In the genomic region with DNA sequence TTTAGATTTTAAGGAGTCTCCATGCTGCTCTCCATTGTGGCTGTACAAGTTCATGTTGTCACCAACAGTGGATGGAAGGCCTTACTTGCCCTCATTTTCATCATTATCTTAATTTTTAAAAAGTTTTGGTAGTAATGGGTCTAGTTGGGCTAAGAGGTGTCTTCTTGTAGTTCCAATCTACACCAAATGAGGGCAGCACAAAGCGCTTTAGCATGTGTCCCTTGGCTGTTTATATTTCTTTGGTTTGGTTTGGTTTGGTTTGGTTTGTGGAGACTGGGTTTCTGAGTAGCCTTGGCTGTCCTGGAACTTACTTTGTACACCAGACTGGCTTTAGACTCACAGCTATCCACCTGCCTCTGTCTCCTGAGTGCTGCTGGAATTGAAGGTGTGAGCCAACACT, we compare ENCODE assay signal across 11 mouse cellular contexts.
DNase-seq lines count a peak whose midpoint lies in the region; ATAC-seq and TF ChIP-seq lines count a peak whose summit lies in the region.
"Had no signal": no experiment of that assay in that cellular context is flagged by ENCODE, and none has a peak within 500 bp of the region (broad histone marks: within the 10 kb centered on the region; RNA-seq: fewer than 3 reads in every experiment).

No protein-coding gene starts in this region.

- TF ChIP-seq CTCF in liver, embryonic 14.5 days (IDR thresholded peaks at IDR 0.05; ENCODE audit: low read depth), result peak; percentile 36; the same call in 1 of the 2 replicates

- peaks cover 0 to 7% of the 10 kb centered on the region in 2 experiments; a peak in 2 of 4 replicates for H3K4me1 ChIP-seq in liver, embryonic 14.5 days (replicated peaks; ENCODE audit: control insufficient read depth in 2 of 2, insufficient read depth in 2 of 2, low read length in 1 of 2)

- H3K9me3 ChIP-seq in liver, embryonic 14.5 days (ENCODE audit: control insufficient read depth, low read length), result no peaks in the 10 kb centered on the region
- H3K9me3 ChIP-seq: embryonic facial prominence, embryonic 15.5 days had no signal

- DNase-seq in cerebellum, postnatal 10 days, result peak; percentile 33 to 58
- no peak for DNase-seq in cerebellum, postnatal 4 days (ENCODE audit: low spot score in 2 of 2)
- DNase-seq in liver, embryonic 14.5 days (ENCODE audit: low read depth in 3 of 3, low spot score in 3 of 3), result no peak
- DNase-seq in liver, result no peak
- DNase-seq in B cell, adult 2 months, result peak; percentile 36 to 44
- peak; percentile 24 for DNase-seq in brain, adult 2 months (ENCODE audit: low read depth, low spot score)
- DNase-seq in adrenal gland, adult 2 months, result no peak
- DNase-seq in adipocyte (ENCODE audit: low spot score), result no peak
- DNase-seq: kidney, adult 11 months had no signal

- H3K4me3 ChIP-seq in liver, embryonic 14.5 days (ENCODE audit: insufficient read depth in 1 of 2, low read depth in 2 of 2, low read length in 2 of 2), result no peak overlapping the region
- H3K4me3 ChIP-seq: embryonic facial prominence, embryonic 15.5 days; myocyte had no signal

- no peaks in the 10 kb centered on the region for H3K36me3 ChIP-seq in liver, embryonic 14.5 days (replicated peaks; ENCODE audit: control insufficient read depth, insufficient read depth, low read depth)
- H3K36me3 ChIP-seq: embryonic facial prominence, embryonic 15.5 days had no signal

- H3K27ac ChIP-seq in liver, embryonic 14.5 days, result no peak overlapping the region
- H3K27ac ChIP-seq: embryonic facial prominence, embryonic 15.5 days had no signal

- WGBS in liver, embryonic 14.5 days (ENCODE audit: insufficient replicate concordance), result 81% methylated on average over 1 of the region's 1 CpGs

- no peak for ATAC-seq in liver, embryonic 14.5 days (ENCODE audit: insufficient read depth)

- no peak overlapping the region for H3K9ac ChIP-seq in liver, embryonic 14.5 days (replicated peaks)
- H3K9ac ChIP-seq: embryonic facial prominence, embryonic 15.5 days had no signal

- H3K27me3 ChIP-seq in liver, embryonic 14.5 days (ENCODE audit: control insufficient read depth, insufficient read depth, low read length), result no peaks in the 10 kb centered on the region
- H3K27me3 ChIP-seq: embryonic facial prominence, embryonic 15.5 days had no signal

- no peak overlapping the region for H3K4me2 ChIP-seq in liver, embryonic 14.5 days (ENCODE audit: low read depth)
- H3K4me2 ChIP-seq: embryonic facial prominence, embryonic 15.5 days had no signal

- TF ChIP-seq EP300 in liver, embryonic 14.5 days (IDR thresholded peaks at IDR 0.05; ENCODE audit: low read depth), result no peak

Comparison
In these comparisons a context has a peak if more than half of its experiments do, and no peak if none do; other contexts are left out.
1. DNase-seq: peak in cerebellum, postnatal 10 days (2 of 2), B cell, adult 2 months (2 of 2) and brain, adult 2 months (single experiment); none in cerebellum, postnatal 4 days (0 of 2), liver, embryonic 14.5 days (0 of 3), liver (single experiment), adrenal gland, adult 2 months (single experiment) and adipocyte (single experiment).